Mouse (Mus musculus): ENCODE measurements around the gene Ccdc33. TPM values are rescaled to one million over a fixed set of nuclear protein-coding genes. Genes with fewer than 3 reads are reported as not detected.

Gene Ccdc33
- total RNA-seq, 2 experiments from 2014 or later = 0.43 to 0.47 TPM

DNA sequence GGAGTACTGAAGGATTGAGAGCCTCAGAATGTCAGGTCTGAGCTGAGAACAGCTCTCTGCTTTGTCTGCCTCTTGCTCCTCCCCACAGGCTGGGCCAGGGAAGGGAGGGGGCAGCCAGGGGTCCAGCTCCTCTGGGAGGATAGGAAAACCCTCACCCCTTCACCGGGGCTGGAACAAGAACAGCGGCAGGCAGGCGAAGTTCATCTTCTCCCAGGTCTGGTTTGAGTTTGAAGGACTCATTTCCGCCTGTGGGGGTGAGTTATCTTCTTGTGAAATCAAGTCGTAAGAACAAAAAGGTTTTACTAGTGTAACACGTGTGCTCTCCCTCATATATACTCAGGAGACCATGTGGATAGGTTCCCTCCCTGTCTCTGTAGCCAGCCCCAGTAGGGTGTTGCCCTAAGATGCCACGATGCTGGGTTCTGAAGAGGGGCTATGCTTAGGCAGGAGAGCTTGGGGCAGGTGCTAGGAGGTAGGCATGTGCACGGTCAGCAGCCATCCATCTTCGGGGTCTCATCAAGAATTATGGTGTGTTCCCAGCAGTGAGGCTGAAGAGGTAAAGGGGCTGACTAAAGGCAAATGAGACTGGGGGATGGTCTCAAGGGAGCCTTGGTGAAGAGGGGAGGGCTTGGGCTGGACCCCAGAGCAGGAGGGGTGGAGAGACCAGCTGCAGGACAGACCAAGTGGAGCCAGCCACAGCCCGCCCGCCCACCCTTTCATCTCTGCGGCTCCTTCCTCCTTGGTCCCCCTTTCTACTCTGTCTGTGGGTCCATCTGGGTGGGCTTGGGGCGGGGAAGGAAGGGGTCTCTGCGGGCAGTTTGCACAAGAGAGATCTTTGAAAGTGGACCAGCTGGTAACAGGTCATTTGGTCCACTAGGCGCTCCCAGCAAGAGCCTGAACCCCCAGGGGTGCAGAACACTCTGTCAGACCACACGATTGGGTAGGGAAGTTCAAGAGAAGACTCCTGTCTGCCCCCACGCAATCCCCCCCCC lies 15.6 kb upstream of the Ccdc33 start:
- intact Hi-C loops (cut with DNase I) = no loop called here

DNA sequence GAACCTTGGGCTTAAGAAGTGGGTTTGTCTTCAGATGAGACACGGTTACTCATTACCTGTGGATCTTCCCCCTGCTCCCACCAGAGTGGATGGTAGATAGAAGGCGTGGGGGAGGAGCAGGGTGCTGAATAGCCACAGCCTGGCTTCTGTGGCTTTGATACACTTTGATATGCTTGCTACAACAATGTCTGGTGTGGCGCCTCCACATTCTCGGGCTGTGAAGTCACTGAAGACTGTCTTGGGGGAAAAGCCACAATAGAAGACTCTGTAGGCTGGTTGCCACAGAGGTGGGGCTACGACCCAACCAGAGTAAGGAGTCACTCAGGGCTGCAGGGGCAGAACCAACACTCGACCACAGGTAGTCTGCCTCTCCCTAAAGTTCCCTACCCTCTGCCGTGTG lies 13.1 kb upstream of the Ccdc33 start:
- no peak for DNase-seq (ENCODE audit: extremely low spot score in 1 of 2, low spot score in 2 of 2)
- intact Hi-C loops (cut with DNase I) = no loop called here

More for the DNA sequence above, 15.6 kb upstream of the Ccdc33 start:
- DNase-seq (ENCODE audit: extremely low spot score in 1 of 2, low spot score in 2 of 2) = peak in 1 of 2 experiments; percentile 55

GRCm38 (mm10) chr9:58130909-58131308 lies 12.3 kb upstream of the Ccdc33 start:
- DNase-seq (ENCODE audit: extremely low spot score in 1 of 2, low spot score in 2 of 2) = no peak
- intact Hi-C loops (cut with DNase I) = no loop called here

DNA sequence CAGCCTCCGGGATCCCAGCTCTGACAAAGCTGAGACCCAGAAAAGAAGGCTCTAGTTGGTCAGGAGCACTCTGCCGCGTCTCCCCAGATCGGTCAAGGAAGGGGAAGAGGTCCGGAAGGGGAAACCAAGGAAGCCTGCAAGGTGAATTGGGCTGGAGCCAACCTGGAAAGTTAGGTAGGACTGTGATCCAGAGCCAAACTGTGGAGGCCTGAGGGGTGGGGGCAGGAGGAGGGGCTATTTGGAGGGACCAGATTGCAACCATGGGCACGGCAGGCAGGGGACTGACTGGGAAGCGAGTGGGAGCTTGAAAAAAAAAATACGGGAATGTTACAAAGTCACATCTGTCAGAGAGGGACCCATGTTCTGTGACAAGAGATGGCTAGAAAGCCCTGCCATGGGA lies 10.9 kb upstream of the Ccdc33 start:
- intact Hi-C loops (cut with DNase I) = no loop called here
- DNase-seq (ENCODE audit: extremely low spot score in 1 of 2, low spot score in 2 of 2) = peak in 1 of 2 experiments; percentile 73

GRCm38 (mm10) chr9:58128926-58129413 lies 10.3 kb upstream of the Ccdc33 start:
- intact Hi-C loops (cut with DNase I) = no loop called here
- no peak for DNase-seq (ENCODE audit: extremely low spot score in 1 of 2, low spot score in 2 of 2)

GRCm38 (mm10) chr9:58125811-58126210 lies 7.2 kb upstream of the Ccdc33 start:
- intact Hi-C loops (cut with DNase I) = no loop called here
- DNase-seq (ENCODE audit: extremely low spot score in 1 of 2, low spot score in 2 of 2) = no peak

- no peak for DNase-seq (ENCODE audit: extremely low spot score in 1 of 2, low spot score in 2 of 2)
- intact Hi-C loops (cut with DNase I) = no loop called here
Measured at GRCm38 (mm10) chr9:58125085-58125484, 6.5 kb upstream of the Ccdc33 start.

- no peak for DNase-seq (ENCODE audit: extremely low spot score in 1 of 2, low spot score in 2 of 2)
- intact Hi-C loops (cut with DNase I) = no loop called here
Measured at GRCm38 (mm10) chr9:58116024-58116651, 2.5 kb downstream of the Ccdc33 start.

- intact Hi-C loops (cut with DNase I) = no loop called here
Measured at GRCm38 (mm10) chr9:58115297-58115925, 3.2 kb downstream of the Ccdc33 start.

DNA sequence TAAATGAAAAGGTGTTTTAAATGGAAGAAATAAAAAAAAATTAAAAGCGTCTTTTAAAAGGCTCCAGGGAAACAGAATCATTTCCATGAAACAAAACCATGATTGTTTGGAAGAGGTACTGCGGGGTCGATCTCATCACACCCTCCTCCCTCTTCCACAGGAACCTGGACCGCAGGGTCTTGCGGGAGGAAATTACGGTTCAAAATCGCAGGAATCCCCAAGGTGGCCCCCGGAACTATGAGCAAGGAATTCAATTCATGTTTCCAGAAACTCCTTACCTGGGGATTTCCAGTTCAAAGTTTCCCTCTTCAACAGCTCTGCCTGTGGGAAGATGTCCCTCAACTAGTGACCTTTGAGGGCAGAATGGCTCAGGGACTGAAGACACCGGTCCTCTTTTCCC lies 4.6 kb downstream of the Ccdc33 start:
- intact Hi-C loops (cut with DNase I) = loop anchor here (5.0 kb wide), 1 partner anchor 83 kb away; no protein-coding TSS in a partner anchor
- no peak for DNase-seq (ENCODE audit: extremely low spot score in 1 of 2, low spot score in 2 of 2)

More at GRCm38 (mm10) chr9:58115297-58115925, 3.2 kb downstream of the Ccdc33 start:
- DNase-seq (ENCODE audit: extremely low spot score in 1 of 2, low spot score in 2 of 2) = no peak

- no peak for DNase-seq (ENCODE audit: extremely low spot score in 1 of 2, low spot score in 2 of 2)
- intact Hi-C loops (cut with DNase I) = loop anchor here (5.0 kb wide), 1 partner anchor 84 kb away; no protein-coding TSS in a partner anchor
Measured at GRCm38 (mm10) chr9:58113279-58113884, 5.2 kb downstream of the Ccdc33 start.

DNA sequence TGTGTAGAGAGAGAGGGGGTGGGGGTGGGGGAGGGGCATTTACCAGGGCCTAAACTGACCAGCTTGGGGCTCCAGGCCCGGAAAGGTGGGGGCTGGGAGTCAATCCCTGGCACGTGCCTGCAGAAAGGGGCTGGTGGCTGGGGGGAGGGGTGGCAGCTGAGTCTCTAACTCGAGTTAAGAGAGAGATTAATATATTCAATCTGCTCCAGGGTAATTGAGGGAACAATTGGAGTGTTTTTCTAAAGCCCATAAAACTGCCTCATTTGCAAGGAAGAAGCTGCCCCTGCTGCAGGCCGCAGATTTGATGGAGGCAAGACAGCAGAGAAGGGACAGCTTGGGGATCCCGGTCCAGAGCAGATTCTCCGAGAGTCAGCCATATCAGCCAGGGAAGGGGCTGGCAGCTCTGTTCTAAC lies 5.8 kb downstream of the Ccdc33 start:
- intact Hi-C loops (cut with DNase I) = loop anchor here (5.0 kb wide), 1 partner anchor 84 kb away; no protein-coding TSS in a partner anchor
- peak in 1 of 2 experiments; percentile 77 for DNase-seq (ENCODE audit: extremely low spot score in 1 of 2, low spot score in 2 of 2)

GRCm38 (mm10) chr9:58112321-58112751 lies 6.3 kb downstream of the Ccdc33 start:
- intact Hi-C loops (cut with DNase I) = loop anchor here (5.0 kb wide), 1 partner anchor 85 kb away; no protein-coding TSS in a partner anchor
- DNase-seq (ENCODE audit: extremely low spot score in 1 of 2, low spot score in 2 of 2) = no peak

DNA sequence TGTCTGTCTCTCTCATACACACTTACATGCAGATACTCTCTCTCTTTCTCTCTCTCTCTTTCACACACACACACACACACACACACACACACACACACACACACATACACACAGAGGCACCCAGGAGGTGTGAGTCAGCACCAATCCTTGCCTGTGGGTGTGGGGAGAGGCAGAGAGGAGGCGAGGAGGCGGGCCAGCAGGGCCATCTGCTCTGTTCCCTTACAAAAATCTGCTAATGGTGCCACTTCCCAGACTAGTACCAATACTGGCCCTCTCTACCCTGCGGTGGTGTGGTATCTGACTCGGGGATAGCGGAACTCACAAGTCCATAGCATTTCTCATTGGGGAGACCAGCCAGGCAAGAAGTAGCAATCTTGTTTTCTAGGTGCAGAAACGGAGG lies 7.2 kb downstream of the Ccdc33 start:
- peak; percentile 63 to 69 for DNase-seq (ENCODE audit: extremely low spot score in 1 of 2, low spot score in 2 of 2)
- intact Hi-C loops (cut with DNase I) = loop anchor here (5.0 kb wide), 1 partner anchor 86 kb away; no protein-coding TSS in a partner anchor

- intact Hi-C loops (cut with DNase I) = loop anchor here (5.0 kb wide), 1 partner anchor 87 kb away; no protein-coding TSS in a partner anchor
- DNase-seq (ENCODE audit: extremely low spot score in 1 of 2, low spot score in 2 of 2) = no peak
Measured at GRCm38 (mm10) chr9:58110787-58111186, 7.8 kb downstream of the Ccdc33 start.

DNA sequence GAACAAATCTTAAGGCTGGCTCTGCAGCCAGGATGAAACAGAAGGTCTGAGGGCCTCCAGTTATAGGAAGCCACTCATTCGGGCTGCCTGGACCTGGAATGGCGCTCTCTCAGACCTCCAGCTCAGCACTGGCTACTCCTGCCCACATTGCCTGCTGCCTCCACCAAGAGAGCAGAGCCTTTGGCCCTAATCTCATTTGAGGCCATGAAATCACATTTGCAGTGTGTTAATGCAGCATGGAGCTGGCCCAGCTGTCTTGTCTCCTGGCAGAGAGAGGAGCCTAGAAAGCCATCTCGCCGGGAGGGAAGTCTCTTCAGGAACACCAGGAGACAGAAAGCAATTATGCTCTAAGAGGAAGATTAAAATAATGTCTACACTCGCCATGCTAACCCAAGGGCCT lies 11.1 kb downstream of the Ccdc33 start:
- DNase-seq (ENCODE audit: extremely low spot score in 1 of 2, low spot score in 2 of 2) = no peak
- intact Hi-C loops (cut with DNase I) = no loop called here

GRCm38 (mm10) chr9:58105595-58106169 lies 12.9 kb downstream of the Ccdc33 start:
- intact Hi-C loops (cut with DNase I) = no loop called here

DNA sequence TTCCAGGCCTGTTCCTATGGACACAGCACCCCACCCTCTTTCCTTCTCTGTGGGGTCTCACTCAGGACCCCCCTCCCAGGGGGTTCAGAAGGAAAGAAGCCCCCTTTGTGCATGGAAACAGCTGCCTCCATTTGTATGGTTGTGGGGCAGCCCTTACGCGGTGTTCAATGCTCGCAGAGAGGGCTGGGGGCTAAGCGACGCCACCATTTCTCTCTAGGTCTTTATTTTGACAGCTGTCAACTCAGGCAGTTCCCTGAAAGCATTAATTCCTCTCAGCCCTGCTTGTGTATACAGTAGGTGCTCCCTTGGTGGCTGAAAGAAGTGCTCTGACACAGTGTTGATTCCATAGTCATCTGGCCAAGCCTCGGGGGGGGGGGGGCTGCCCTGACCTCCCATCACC lies 15.0 kb downstream of the Ccdc33 start:
- intact Hi-C loops (cut with DNase I) = no loop called here
- no peak for DNase-seq (ENCODE audit: extremely low spot score in 1 of 2, low spot score in 2 of 2)

More at GRCm38 (mm10) chr9:58105595-58106169, 12.9 kb downstream of the Ccdc33 start:
- DNase-seq (ENCODE audit: extremely low spot score in 1 of 2, low spot score in 2 of 2) = no peak
